Mouse (Mus musculus) liver, embryonic 11.5 days (tissue): ENCODE data around the gene Kdm1b. TPM values are rescaled to one million over a fixed set of nuclear protein-coding genes. Genes with fewer than 3 reads are reported as not detected.
A peak's percentile ranks its signal among the peaks of the same experiment; 100 is the strongest.

Experiments used
- ATAC-seq: fragments of 200-750 bp; cut with Nextera tagmentation; replicated peaks from 2 replicates; pipeline ENCODE4 v1.8.0; 2017; ENCODE audit warnings: moderate number of reproducible peaks, mild to moderate bottlenecking, moderate TSS enrichment, moderate library complexity; ENCODE audit not compliant: low FRiP score
- DNase-seq: peaks from one replicate; pipeline ENCODE4 v3.0.0-alpha.2; 2017; ENCODE audit warnings: low spot score
- H3K27ac ChIP-seq: fragments of 300-500 bp; sonication (generic); 2 replicates; pipeline ENCODE4 v1.5.1; 2014; ENCODE audit warnings: mild to moderate bottlenecking, low read depth, low read length, control low read depth
- H3K27me3 ChIP-seq: fragments of 300-500 bp; sonication (generic); replicated peaks from 2 replicates; pipeline ENCODE4 v1.6.1; 2014; ENCODE audit warnings: low read length, mixed read lengths; ENCODE audit not compliant: control insufficient read depth, insufficient read depth
- H3K36me3 ChIP-seq: fragments of 300-500 bp; sonication (generic); 2 replicates; pipeline ENCODE4 v1.6.1; 2014; ENCODE audit warnings: mild to moderate bottlenecking, low read length, moderate library complexity, mixed read lengths; ENCODE audit not compliant: control insufficient read depth, insufficient read depth
- H3K4me1 ChIP-seq: fragments of 300-500 bp; sonication (generic); replicated peaks from 2 replicates; pipeline ENCODE4 v1.6.1; 2014; ENCODE audit warnings: low read length, mixed read lengths; ENCODE audit not compliant: control insufficient read depth, insufficient read depth
- H3K4me2 ChIP-seq: fragments of 300-500 bp; sonication (generic); 2 replicates; pipeline ENCODE4 v1.6.1; 2014; ENCODE audit warnings: mild to moderate bottlenecking, control low read depth, moderate library complexity
- H3K4me3 ChIP-seq: fragments of 300-500 bp; sonication (generic); 2 replicates; pipeline ENCODE4 v1.5.1; 2014; ENCODE audit warnings: low read depth, low read length, control low read depth
- H3K9ac ChIP-seq: fragments of 300-500 bp; sonication (generic); 2 replicates; pipeline ENCODE4 v1.6.1; 2014; ENCODE audit warnings: low read depth, low read length, control low read depth
- H3K9me3 ChIP-seq: fragments of 300-500 bp; sonication (generic); 2 replicates; pipeline ENCODE4 v1.6.1; 2016; ENCODE audit warnings: low read length, inconsistent platforms, mixed read lengths; ENCODE audit not compliant: control insufficient read depth
- WGBS: fragments of 180-500 bp; shearing (Covaris S2); extraction: QIAGEN DNeasy Blood & Tissue Kit; methylation state at CpG from one replicate; pipeline ENCODE4 v1.1.7; 2014; 5-methylcytosine and 5-hydroxymethylcytosine counted together
- polyA plus RNA-seq: library from polyadenylated mRNA; unstranded; fragments of >200 nt; fragmentation: Nextera tagmentation; extraction: Ambion mirVana; gene quantifications from 2 replicates; pipeline ENCODE4 v1.2.1, GENCODE M21; 2014

Gene Kdm1b
- polyA plus RNA-seq, 1 experiment from 2014 or later, result 9.2 TPM

- no peaks in the 10 kb centered on the region for H3K9me3 ChIP-seq
- peaks cover 24% of the 10 kb centered on the region for H3K36me3 ChIP-seq
Observed at GRCm38 (mm10) chr13:47088433-47088832, 45.1 kb downstream of the Kdm1b start.

GRCm38 (mm10) chr13:47089271-47089670, 46.0 kb downstream of the Kdm1b start:
- Histone ChIP-seq H3K4me2 (no peak overlapping the region), H3K27me3 (no peaks in the 10 kb centered on the region), H3K4me3 (no peak overlapping the region), H3K9ac (no peak overlapping the region), H3K4me1 (no peaks in the 10 kb centered on the region), H3K9me3 (no peaks in the 10 kb centered on the region), H3K36me3 (peaks cover 28% of the 10 kb centered on the region), H3K27ac (no peak overlapping the region)
- 90% methylated on average over 2 of the region's 2 CpGs for WGBS
- no peak for DNase-seq
- no peak for ATAC-seq

More at GRCm38 (mm10) chr13:47088433-47088832, 45.1 kb downstream of the Kdm1b start:
- H3K27ac ChIP-seq, result no peak overlapping the region
- H3K4me2 ChIP-seq, result no peak overlapping the region
- ATAC-seq (no peak), DNase-seq (no peak)
- 94% methylated on average over 1 of the region's 1 CpGs for WGBS
- no peak overlapping the region for H3K9ac ChIP-seq
- no peak overlapping the region for H3K4me3 ChIP-seq
- no peaks in the 10 kb centered on the region for H3K4me1 ChIP-seq
- no peaks in the 10 kb centered on the region for H3K27me3 ChIP-seq

GRCm38 (mm10) chr13:47093791-47094190, 50.5 kb downstream of the Kdm1b start:
- Histone ChIP-seq H3K4me1 (no peaks in the 10 kb centered on the region), H3K4me2 (no peak overlapping the region), H3K9ac (no peak overlapping the region), H3K27me3 (no peaks in the 10 kb centered on the region), H3K9me3 (no peaks in the 10 kb centered on the region), H3K36me3 (peaks cover 30% of the 10 kb centered on the region), H3K4me3 (no peak overlapping the region), H3K27ac (no peak overlapping the region)
- ATAC-seq, result no peak
- 94% methylated on average over 2 of the region's 2 CpGs for WGBS
- DNase-seq, result no peak

- Histone ChIP-seq H3K4me3 (no peak overlapping the region), H3K36me3 (peaks cover 35% of the 10 kb centered on the region), H3K9ac (no peak overlapping the region), H3K9me3 (no peaks in the 10 kb centered on the region), H3K4me1 (no peaks in the 10 kb centered on the region), H3K27ac (no peak overlapping the region), H3K27me3 (no peaks in the 10 kb centered on the region), H3K4me2 (no peak overlapping the region)
- 87% methylated on average over 2 of the region's 2 CpGs for WGBS
- ATAC-seq (no peak), DNase-seq (no peak)
Observed at GRCm38 (mm10) chr13:47096591-47096990, 53.3 kb downstream of the Kdm1b start.

GRCm38 (mm10) chr13:47099265-47099664, 56.0 kb downstream of the Kdm1b start:
- H3K9ac ChIP-seq, result no peak overlapping the region
- DNase-seq (no peak), ATAC-seq (no peak)
- H3K4me2 ChIP-seq, result no peak overlapping the region
- no peaks in the 10 kb centered on the region for H3K27me3 ChIP-seq
- H3K27ac ChIP-seq, result no peak overlapping the region
- H3K9me3 ChIP-seq, result no peaks in the 10 kb centered on the region
- H3K4me1 ChIP-seq, result peaks cover 12% of the 10 kb centered on the region
- peaks cover 35% of the 10 kb centered on the region for H3K36me3 ChIP-seq
- WGBS, result 83% methylated on average over 7 of the region's 7 CpGs
- H3K4me3 ChIP-seq, result no peak overlapping the region

GRCm38 (mm10) chr13:47100587-47100986, 57.3 kb downstream of the Kdm1b start:
- peaks cover 25% of the 10 kb centered on the region for H3K36me3 ChIP-seq
- H3K9me3 ChIP-seq, result no peaks in the 10 kb centered on the region
- ATAC-seq, result no peak
- no peaks in the 10 kb centered on the region for H3K27me3 ChIP-seq
- no peak overlapping the region for H3K27ac ChIP-seq
- H3K9ac ChIP-seq, result no peak overlapping the region
- peaks cover 14% of the 10 kb centered on the region for H3K4me1 ChIP-seq
- whole genome bisulfite sequencing, result 83% methylated on average over 2 of the region's 2 CpGs
- no peak overlapping the region for H3K4me2 ChIP-seq
- DNase-seq, result no peak
- no peak overlapping the region for H3K4me3 ChIP-seq

GRCm38 (mm10) chr13:47104146-47104545, 60.8 kb downstream of the Kdm1b start:
- no peaks in the 10 kb centered on the region for H3K9me3 ChIP-seq
- 29% methylated on average over 2 of the region's 2 CpGs for WGBS
- no peak overlapping the region for H3K27ac ChIP-seq
- ATAC-seq, result no peak
- H3K4me3 ChIP-seq, result peak overlapping the region; percentile 89
- DNase-seq, result no peak
- no peaks in the 10 kb centered on the region for H3K27me3 ChIP-seq
- H3K9ac ChIP-seq, result peak overlapping the region; percentile 98
- H3K4me2 ChIP-seq, result peak overlapping the region; percentile 88
- H3K36me3 ChIP-seq, result peaks cover 18% of the 10 kb centered on the region
- peaks cover 30% of the 10 kb centered on the region for H3K4me1 ChIP-seq

- Histone ChIP-seq H3K27me3 (no peaks in the 10 kb centered on the region), H3K27ac (peak overlapping the region; percentile 100), H3K9ac (peak overlapping the region; percentile 98), H3K4me3 (peak overlapping the region; percentile 89), H3K9me3 (no peaks in the 10 kb centered on the region), H3K4me1 (peaks cover 31% of the 10 kb centered on the region), H3K36me3 (peaks cover 13% of the 10 kb centered on the region), H3K4me2 (peak overlapping the region; percentile 88)
- under 1% methylated on average over 25 of the region's 25 CpGs for WGBS
- ATAC-seq (no peak), DNase-seq (peak; percentile 52)
Observed at GRCm38 (mm10) chr13:47104856-47105541, 61.7 kb downstream of the Kdm1b start.
